Mouse (Mus musculus): Measurements from ENCODE around the gene Atp6v1d.

Atp6v1d gene

GRCm38 (mm10) chr12:78794236-78794635 is 67.2 kb downstream of the Atp6v1d start:
- DNase-seq (ENCODE audit: low spot score in 2 of 2), result no peak

GRCm38 (mm10) chr12:78790791-78791190 is 70.6 kb downstream of the Atp6v1d start:
- DNase-seq (ENCODE audit: low spot score in 2 of 2), result no peak
